Mouse (Mus musculus) bone marrow, adult 2 months (tissue): ENCODE measurements at regions not wholly inside any gene's neighbourhood (a gene's known extent, or its start where the extent isn't known, plus 50 kb on each side); places are given as distances from the start of the nearest gene placed in this dataset.

Source experiments
- H3K27ac ChIP-seq: fragments of 200-500 bp; 2 replicates; pipeline ENCODE4 v1.5.1; 2012; ENCODE audit warnings: low read depth, mild to moderate bottlenecking, control low read depth, inconsistent platforms, low read length; ENCODE audit not compliant: control insufficient read depth, poor library complexity, insufficient read depth
- H3K4me1 ChIP-seq: fragments of 200-500 bp; 2 replicates; pipeline ENCODE4 v1.6.1; 2011; ENCODE audit warnings: low read length; ENCODE audit not compliant: control insufficient read depth, insufficient read depth
- H3K4me3 ChIP-seq: fragments of 200-500 bp; replicated peaks from 2 replicates; pipeline ENCODE3; 2011; ENCODE audit warnings: mild to moderate bottlenecking, low read depth, low read length, control low read depth; ENCODE audit not compliant: control insufficient read depth
- CTCF ChIP-seq: fragments of 200-500 bp; IDR thresholded peaks from 2 replicates; pipeline ENCODE4 v1.5.1; 2011; ENCODE audit warnings: low read length, control low read depth; ENCODE audit not compliant: control insufficient read depth, insufficient read depth
- POLR2A ChIP-seq: fragments of 200-500 bp; IDR thresholded peaks from 2 replicates; pipeline ENCODE4 v1.6.1; 2011; ENCODE audit warnings: low read depth, mild to moderate bottlenecking, control low read depth, low read length, borderline replicate concordance; ENCODE audit not compliant: control insufficient read depth
- WGBS: fragments of 180-500 bp; shearing (Covaris S2); methylation state at CpG from one replicate; pipeline ENCODE4 v1.1.7; 2018; 5-methylcytosine and 5-hydroxymethylcytosine counted together

DNA sequence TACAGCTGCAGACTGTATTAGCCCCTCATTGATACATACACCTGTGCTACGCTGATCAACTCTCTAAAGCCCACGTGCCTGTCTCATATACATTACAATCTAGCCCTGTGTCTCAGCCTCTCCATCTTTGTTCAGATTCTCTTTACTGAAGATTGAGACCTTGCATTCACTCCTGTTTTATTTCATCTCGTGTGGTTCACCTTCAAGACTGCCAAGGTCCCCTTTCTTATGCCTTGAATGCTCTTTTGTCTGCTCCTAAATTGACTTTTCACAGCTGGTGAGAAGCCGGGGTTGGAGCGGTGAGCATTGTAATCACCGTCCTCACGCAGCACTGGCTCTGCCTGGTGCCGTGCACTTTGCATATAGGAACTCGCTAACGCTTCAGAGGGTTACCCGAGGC, 75.2 kb upstream of the Grik3 start:
- WGBS, result 69% methylated on average over 11 of the region's 11 CpGs
- no peak overlapping the region for H3K27ac ChIP-seq
- H3K4me1 ChIP-seq, result no peaks in the 10 kb centered on the region
- TF ChIP-seq CTCF, result no peak
- TF ChIP-seq POLR2A, result no peak
- H3K4me3 ChIP-seq, result no peak overlapping the region

DNA sequence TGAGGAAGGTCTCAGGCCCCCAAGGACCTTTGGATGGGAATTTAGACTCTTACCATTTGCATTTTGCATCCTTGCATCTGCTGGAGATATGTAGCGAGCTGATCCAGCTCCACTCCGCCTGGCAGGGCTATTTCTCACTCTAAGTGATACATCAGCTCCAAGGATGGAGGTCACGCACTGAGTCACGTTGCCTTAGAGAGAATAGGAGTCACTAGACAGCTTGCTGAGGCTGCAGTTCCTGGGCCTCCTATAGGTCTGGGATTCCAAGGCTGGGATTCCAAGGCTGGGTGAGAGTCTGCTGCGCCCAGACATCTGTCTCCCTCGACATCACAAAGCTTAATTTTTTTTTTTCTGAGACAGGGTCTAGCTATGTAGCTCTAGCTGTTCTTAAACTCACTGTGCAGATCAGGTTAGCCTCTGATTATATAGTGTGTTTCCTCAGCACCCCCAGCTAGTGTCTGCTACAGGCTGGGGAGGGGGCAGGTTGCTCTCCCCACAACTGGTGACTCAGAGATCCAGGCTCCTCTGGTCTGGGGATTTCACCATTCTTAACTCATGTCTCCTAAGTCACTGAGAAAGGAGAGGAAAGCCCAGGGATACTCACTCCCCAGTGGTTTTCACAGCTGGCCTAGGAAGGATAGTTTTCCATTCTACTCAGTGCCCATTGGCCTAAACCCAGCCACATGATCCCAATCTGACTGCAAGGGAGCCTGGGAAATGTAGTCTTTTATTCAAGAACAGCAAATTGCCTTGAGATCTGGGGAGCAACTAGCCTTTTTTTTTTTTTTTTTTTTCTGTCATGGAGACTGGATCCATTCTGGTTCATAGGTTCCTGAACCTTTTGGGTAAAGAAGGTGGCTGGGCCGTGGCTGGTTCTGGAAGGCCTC, 76.4 kb upstream of the Grik3 start:
- Histone ChIP-seq H3K4me1 (no peaks in the 10 kb centered on the region), H3K4me3 (no peak overlapping the region), H3K27ac (no peak overlapping the region)
- no peak for TF ChIP-seq POLR2A
- no peak for TF ChIP-seq CTCF
- WGBS, result 76% methylated on average over 7 of the region's 7 CpGs

DNA sequence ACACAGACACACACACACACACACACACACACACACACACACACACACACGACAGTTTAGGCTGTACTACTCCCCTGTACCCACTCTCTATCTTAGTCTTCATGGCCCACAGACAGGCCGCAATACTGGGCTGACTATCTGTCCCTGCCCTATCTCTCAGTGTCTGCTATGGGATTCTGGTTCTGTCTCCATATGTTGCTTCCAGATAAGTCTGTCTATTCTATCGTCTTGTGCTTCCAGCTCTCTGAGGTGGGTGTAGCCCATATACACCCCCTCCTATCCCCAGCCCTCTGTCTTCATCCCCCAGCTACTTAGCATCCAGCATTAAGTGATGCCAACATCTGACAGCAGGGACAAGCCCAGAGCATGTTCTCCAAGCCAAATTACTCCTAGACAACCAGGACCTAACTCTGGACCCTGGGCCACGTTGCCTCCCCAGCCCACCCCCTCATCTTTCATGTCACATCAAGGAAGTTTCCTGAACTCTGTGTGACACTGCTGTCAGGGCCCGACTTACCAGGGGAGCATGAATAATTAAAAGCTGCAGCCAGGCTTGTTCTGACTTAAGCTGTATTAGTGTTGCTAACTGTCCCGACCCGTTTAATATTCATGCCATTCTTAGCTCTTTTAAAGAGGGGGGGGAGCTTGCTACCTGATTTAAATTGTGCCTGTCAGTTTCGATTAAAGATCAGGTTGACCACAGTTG, 79.6 kb upstream of the Grik3 start:
- 44% methylated on average over 8 of the region's 8 CpGs for WGBS
- no peak overlapping the region for H3K4me3 ChIP-seq
- TF ChIP-seq CTCF, result no peak
- no peak for TF ChIP-seq POLR2A
- no peak overlapping the region for H3K27ac ChIP-seq
- no peaks in the 10 kb centered on the region for H3K4me1 ChIP-seq

GRCm38 (mm10) chr4:125399376-125400112, 91.0 kb upstream of the Grik3 start:
- no peaks in the 10 kb centered on the region for H3K4me1 ChIP-seq
- TF ChIP-seq POLR2A (no peak), CTCF (no peak)
- no peak overlapping the region for H3K27ac ChIP-seq
- WGBS, result 83% methylated on average over 13 of the region's 13 CpGs
- no peak overlapping the region for H3K4me3 ChIP-seq

DNA sequence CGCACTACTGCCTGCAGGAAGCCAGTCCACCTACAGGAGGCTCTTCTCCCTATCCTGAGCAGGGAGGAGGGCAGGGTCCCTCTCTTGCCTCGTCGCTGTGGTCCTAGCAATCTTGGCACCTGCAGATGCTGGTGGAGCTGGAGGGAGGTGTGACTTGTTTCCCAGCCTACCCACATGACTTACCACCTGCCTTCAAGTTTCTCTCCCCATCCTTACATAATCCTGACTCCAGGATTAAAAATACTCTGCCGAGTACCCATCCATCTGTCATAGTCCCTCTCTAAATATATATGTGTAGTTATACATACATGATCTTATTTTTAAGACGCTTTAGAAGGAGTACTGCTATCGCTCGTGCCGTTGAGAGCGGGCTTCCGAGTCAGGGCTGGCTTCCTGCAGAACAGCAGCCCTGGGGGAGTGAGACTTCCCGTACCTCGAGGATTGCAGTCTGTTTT, 93.5 kb upstream of the Grik3 start:
- H3K4me1 ChIP-seq, result no peaks in the 10 kb centered on the region
- 57% methylated on average over 12 of the region's 12 CpGs for WGBS
- H3K4me3 ChIP-seq, result no peak overlapping the region
- no peak overlapping the region for H3K27ac ChIP-seq
- TF ChIP-seq CTCF (no peak), POLR2A (no peak)

GRCm38 (mm10) chr4:125391269-125391668, 99.2 kb upstream of the Grik3 start:
- 67% methylated on average over 6 of the region's 6 CpGs for WGBS

DNA sequence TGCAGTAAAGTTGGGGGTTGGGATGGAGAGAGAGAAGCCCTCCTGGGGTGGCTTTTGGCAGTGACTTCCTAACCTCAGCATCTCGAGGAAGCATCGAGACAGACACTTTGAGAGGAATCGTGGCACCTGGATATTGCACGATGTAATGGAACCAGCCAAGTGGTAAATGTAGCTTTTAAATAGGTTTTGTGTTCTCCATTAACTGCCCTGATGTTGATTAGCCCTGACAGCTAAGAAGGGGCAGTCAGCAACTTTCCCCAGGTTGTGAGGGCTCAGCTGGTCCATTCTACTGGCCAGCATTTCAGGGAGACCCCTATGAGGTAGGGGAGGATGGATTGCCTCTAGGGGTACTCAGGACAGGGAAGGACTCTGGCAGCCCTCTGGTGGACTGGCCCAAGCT, 104.7 kb upstream of the Grik3 start:
- Histone ChIP-seq H3K4me1 (no peaks in the 10 kb centered on the region), H3K4me3 (no peak overlapping the region), H3K27ac (no peak overlapping the region)
- no peak for TF ChIP-seq POLR2A
- no peak for TF ChIP-seq CTCF
- WGBS, result 65% methylated on average over 4 of the region's 4 CpGs

More at GRCm38 (mm10) chr4:125391269-125391668, 99.2 kb upstream of the Grik3 start:
- Histone ChIP-seq H3K4me3 (no peak overlapping the region), H3K4me1 (no peaks in the 10 kb centered on the region), H3K27ac (no peak overlapping the region)
- TF ChIP-seq CTCF (no peak), POLR2A (no peak)

GRCm38 (mm10) chr4:125364011-125364410, 126.5 kb upstream of the Grik3 start:
- no peak overlapping the region for H3K27ac ChIP-seq
- TF ChIP-seq POLR2A (no peak), CTCF (no peak)
- WGBS, result 65% methylated on average over 9 of the region's 9 CpGs
- no peaks in the 10 kb centered on the region for H3K4me1 ChIP-seq
- no peak overlapping the region for H3K4me3 ChIP-seq
